Mouse (Mus musculus) cerebellum, adult 2 months (tissue): ENCODE results near the gene Elp5.

Experiments used
- CTCF ChIP-seq: fragments of 200-500 bp; IDR thresholded peaks from 2 replicates; pipeline ENCODE4 v1.5.1; 2011; ENCODE audit warnings: low read depth, mild to moderate bottlenecking, control low read depth, low read length, moderate library complexity, borderline replicate concordance; ENCODE audit not compliant: insufficient read depth
- POLR2A ChIP-seq: fragments of 200-500 bp; IDR thresholded peaks from 2 replicates; pipeline ENCODE4 v1.6.1; 2011; ENCODE audit warnings: low read length, control low read depth, borderline replicate concordance; ENCODE audit not compliant: insufficient read depth

- no peak for TF ChIP-seq CTCF
- no peak for TF ChIP-seq POLR2A
Measured at GRCm38 (mm10) chr11:69948066-69948762, 34.1 kb downstream of the Elp5 start, which contains the start of gene Slc2a4.
